Mouse (Mus musculus) midbrain, embryonic 16.5 days (tissue): ENCODE measurements at regions not wholly inside any gene's neighbourhood (a gene's known extent, or its start where the extent isn't known, plus 50 kb on each side); places are given as distances from the start of the nearest gene placed in this dataset.

Experiments used
- ATAC-seq: fragments of 200-750 bp; cut with Nextera tagmentation; 2 replicates; pipeline ENCODE4 v1.8.0; 2017; ENCODE audit warnings: moderate TSS enrichment
- H3K27ac ChIP-seq: fragments of 300-500 bp; sonication (generic); 2 replicates; pipeline ENCODE4 v1.5.1; 2014; ENCODE audit warnings: mild to moderate bottlenecking, low read length, mixed read lengths
- H3K27me3 ChIP-seq: fragments of 300-500 bp; sonication (generic); 2 replicates; pipeline ENCODE4 v1.6.1; 2014; ENCODE audit warnings: low read depth, low read length, mixed read lengths; ENCODE audit not compliant: control insufficient read depth, insufficient read depth
- H3K36me3 ChIP-seq: fragments of 300-500 bp; sonication (generic); 2 replicates; pipeline ENCODE4 v1.6.1; 2014; ENCODE audit warnings: mild to moderate bottlenecking, low read length, moderate library complexity, mixed read lengths; ENCODE audit not compliant: control insufficient read depth, insufficient read depth
- H3K4me1 ChIP-seq: fragments of 300-500 bp; sonication (generic); 2 replicates; pipeline ENCODE4 v1.6.1; 2014; ENCODE audit warnings: mild to moderate bottlenecking, low read length, mixed read lengths; ENCODE audit not compliant: control insufficient read depth, insufficient read depth
- H3K4me2 ChIP-seq: fragments of 300-500 bp; sonication (generic); 2 replicates; pipeline ENCODE4 v1.6.1; 2014; ENCODE audit warnings: mild to moderate bottlenecking, low read length, mixed read lengths
- H3K4me3 ChIP-seq: fragments of 300-500 bp; sonication (generic); 2 replicates; pipeline ENCODE4 v1.5.1; 2014; ENCODE audit warnings: low read depth, mild to moderate bottlenecking, low read length, moderate library complexity, mixed read lengths
- H3K9ac ChIP-seq: fragments of 300-500 bp; sonication (generic); 2 replicates; pipeline ENCODE4 v1.6.1; 2014; ENCODE audit warnings: low read depth, low read length, mixed read lengths
- H3K9me3 ChIP-seq: fragments of 300-500 bp; sonication (generic); replicated peaks from 2 replicates; pipeline ENCODE4 v1.6.1; 2014; ENCODE audit warnings: mild to moderate bottlenecking, low read length, mixed read lengths; ENCODE audit not compliant: control insufficient read depth, poor library complexity, severe bottlenecking
- WGBS: fragments of 180-500 bp; shearing (Covaris S2); extraction: QIAGEN DNeasy Blood & Tissue Kit; methylation state at CpG from one replicate; pipeline ENCODE4 v1.1.7; 2014; 5-methylcytosine and 5-hydroxymethylcytosine counted together

DNA sequence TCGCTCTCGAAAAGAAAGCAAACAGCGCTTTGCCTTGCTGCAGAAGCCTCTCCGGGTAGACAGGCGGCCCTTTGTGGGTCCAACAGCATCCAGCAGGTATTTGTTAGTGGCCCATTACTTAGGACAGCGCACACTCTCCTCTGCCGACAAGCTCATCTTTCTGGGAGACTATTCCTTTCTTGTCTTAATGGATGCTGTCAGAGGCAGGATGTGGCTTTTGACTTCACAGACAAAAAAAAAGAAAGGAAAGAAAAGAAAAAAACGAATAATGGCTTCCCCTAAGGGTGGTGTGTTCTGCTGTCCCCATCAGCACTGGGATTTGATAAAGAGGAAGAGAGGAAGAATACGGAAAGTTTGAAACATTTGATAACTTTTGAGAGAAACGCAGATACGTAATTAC lies 94.7 kb upstream of the Jarid2 start:
- Histone ChIP-seq H3K36me3 (no peaks in the 10 kb centered on the region), H3K4me3 (no peak overlapping the region), H3K9me3 (no peaks in the 10 kb centered on the region), H3K4me1 (peaks cover 15% of the 10 kb centered on the region), H3K9ac (no peak overlapping the region), H3K27me3 (peaks cover 2% of the 10 kb centered on the region; the same call in 1 of the 2 replicates), H3K4me2 (peak overlapping the region; percentile 42), H3K27ac (no peak overlapping the region)
- ATAC-seq = no peak
- WGBS = 15% methylated on average over 11 of the region's 11 CpGs

DNA sequence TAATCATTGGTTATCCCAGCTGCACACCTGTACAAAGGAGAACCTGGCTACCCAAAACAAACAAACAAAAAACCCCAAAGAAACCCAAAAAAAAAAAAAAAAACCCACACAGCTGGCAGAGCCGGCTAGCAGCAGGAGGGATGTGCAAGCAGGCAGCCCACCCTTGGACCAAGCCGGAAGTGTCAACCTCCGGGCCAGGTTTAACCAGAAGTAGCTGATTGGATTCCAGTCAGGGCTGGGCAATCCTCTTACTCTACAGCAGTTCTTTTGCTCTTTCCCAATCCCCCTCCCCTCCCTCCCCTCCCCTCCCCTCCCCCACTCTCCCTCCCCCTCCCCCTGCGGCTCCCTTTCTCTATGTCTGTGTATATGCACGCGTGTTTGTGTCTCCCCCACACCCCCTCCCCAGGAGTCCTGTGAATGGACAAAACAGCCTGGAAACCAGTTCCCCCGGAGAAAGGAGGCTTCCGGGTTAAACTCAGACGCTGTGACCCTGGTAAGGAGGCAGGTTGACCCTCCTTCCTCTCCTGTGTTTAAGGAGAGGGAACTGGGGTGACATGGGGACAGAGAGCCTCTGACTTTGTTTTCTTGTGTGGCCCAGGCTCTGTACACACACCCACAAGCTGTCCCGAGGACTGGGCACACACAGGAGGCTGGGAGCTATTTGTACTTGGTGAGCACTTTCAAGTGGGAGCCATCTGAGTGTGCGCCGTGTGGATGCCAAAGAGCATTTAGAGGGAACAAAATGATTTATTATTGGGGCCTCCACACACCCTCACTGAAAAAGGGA lies 93.9 kb upstream of the Jarid2 start:
- peaks cover 15% of the 10 kb centered on the region for H3K4me1 ChIP-seq
- no peak overlapping the region for H3K27ac ChIP-seq
- H3K9ac ChIP-seq = no peak overlapping the region
- no peaks in the 10 kb centered on the region for H3K36me3 ChIP-seq
- H3K27me3 ChIP-seq = peaks cover 2% of the 10 kb centered on the region; the same call in 1 of the 2 replicates
- ATAC-seq = 0 out of 2 replicates have a peak, but pooled peaks have one; percentile 54
- peak overlapping the region; percentile 42 for H3K4me2 ChIP-seq
- no peaks in the 10 kb centered on the region for H3K9me3 ChIP-seq
- H3K4me3 ChIP-seq = no peak overlapping the region
- 9% methylated on average over 10 of the region's 12 CpGs for WGBS

DNA sequence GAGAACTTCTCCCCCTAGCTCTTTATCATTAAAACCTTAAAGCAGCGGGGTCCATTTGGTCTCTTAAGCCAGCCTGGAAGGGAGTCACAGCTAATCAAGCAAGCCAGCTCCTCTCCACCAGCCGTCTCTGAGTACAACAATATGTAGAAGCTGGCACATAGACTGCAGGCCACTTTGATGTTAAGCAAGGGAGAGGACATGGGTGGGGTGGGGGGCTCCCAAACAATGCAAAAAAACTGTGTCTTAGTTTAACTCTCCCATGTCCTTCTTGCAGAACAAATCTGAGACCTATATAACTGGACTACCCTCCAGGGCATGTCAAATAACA lies 93.3 kb upstream of the Jarid2 start:
- ATAC-seq = no peak
- Histone ChIP-seq H3K27me3 (peaks cover 2% of the 10 kb centered on the region; the same call in 1 of the 2 replicates), H3K9me3 (no peaks in the 10 kb centered on the region), H3K4me3 (no peak overlapping the region), H3K9ac (no peak overlapping the region), H3K36me3 (no peaks in the 10 kb centered on the region), H3K4me1 (peaks cover 15% of the 10 kb centered on the region), H3K27ac (no peak overlapping the region), H3K4me2 (no peak overlapping the region)
- WGBS = 20% methylated on average over 2 of the region's 2 CpGs

DNA sequence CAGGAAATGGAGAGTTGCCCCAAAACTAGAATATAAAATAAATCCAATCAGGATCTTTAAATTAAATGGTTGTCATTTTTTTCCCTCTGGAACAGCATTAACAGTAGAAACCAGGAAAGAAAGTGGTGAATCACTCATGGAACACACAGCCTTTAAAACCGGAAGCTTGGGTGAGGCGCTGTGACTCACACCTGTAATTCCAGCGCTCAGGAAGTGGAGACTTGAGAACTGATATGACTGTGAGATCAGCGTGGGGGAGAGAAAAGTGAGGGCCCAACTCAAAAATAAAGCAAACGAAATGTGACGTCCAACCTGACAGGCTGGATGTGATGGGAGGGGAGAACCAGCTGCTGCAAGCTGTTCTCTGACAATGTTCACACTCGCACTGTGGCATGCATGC lies 86.9 kb upstream of the Jarid2 start:
- WGBS = 93% methylated on average over 7 of the region's 7 CpGs
- Histone ChIP-seq H3K4me3 (no peak overlapping the region), H3K4me2 (no peak overlapping the region), H3K9me3 (no peaks in the 10 kb centered on the region), H3K27me3 (no peaks in the 10 kb centered on the region), H3K36me3 (no peaks in the 10 kb centered on the region), H3K9ac (no peak overlapping the region), H3K27ac (no peak overlapping the region), H3K4me1 (no peaks in the 10 kb centered on the region)
- no peak for ATAC-seq

DNA sequence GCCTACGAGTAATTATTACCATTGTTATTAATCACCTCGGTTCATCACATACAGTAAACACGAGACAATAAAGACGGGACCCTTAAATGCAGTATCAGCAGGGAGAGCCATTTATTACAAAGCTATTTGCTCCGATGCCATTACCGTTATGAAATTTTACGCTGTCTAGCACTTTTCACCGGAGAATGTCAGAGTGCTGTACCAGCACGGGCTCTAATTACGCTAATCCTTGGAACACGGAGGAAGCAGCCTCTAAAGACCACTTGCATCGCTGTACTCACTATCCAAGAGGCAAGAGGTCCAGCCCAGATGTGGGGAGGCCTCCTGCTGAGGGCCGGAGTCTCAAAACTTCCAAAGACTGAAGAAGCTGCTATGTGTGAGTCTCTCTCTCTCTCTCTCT lies 79.2 kb upstream of the Jarid2 start:
- no peaks in the 10 kb centered on the region for H3K9me3 ChIP-seq
- H3K27me3 ChIP-seq = no peaks in the 10 kb centered on the region
- H3K27ac ChIP-seq = no peak overlapping the region
- WGBS = 23% methylated on average over 13 of the region's 13 CpGs
- H3K36me3 ChIP-seq = no peaks in the 10 kb centered on the region
- 0 out of 2 replicates have a peak overlapping the region, but pooled peaks have one; percentile 34 for H3K9ac ChIP-seq
- H3K4me2 ChIP-seq = peak overlapping the region; percentile 28
- H3K4me1 ChIP-seq = peaks cover 11% of the 10 kb centered on the region
- no peak overlapping the region for H3K4me3 ChIP-seq
- ATAC-seq = no peak

DNA sequence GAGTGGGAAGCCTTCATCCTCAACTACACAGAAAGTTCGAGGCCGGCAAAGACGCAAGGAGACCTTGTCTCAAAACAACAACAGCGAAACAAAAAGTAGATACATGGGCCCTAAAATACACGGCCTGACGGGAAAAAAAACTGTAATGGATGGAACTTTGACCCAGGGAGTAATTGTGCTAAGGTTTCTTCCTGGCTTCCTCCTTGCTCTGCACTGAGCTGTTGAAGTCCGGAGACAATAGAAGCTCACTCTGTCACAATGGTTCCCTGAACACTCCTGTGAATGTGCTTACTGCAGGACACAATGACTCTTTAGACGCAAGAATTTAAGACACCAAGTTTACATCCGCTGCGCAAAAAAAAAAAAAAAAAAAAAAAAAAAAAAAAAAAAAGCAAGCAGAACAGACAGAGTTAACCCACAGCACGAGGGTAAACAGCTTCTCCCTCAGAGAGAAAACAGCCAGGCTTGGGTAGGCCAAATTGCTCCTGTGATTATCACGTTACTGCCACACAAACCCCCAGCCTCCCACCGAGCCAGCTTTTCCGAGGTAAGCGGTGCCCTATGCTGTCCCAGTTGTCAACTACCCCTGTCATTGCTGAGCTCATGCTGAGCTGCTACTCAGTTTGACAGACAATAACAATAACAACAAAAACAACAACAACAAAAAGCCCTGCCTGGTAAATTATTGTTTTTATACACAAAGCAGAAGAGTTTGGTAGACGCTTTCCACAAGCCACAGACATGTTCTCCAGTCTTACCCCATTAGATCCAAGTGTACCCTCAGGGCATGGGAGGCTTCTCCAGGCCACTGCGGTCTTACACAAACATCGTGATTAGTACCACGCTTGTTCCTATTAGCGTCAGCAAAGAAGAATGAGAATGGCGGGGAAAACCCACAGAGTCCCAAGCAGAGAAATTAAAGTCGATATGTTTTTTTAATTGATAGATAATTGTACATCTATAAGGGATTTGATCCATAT lies 77.7 kb upstream of the Jarid2 start:
- no peak overlapping the region for H3K27ac ChIP-seq
- no peak overlapping the region for H3K4me2 ChIP-seq
- H3K4me3 ChIP-seq = no peak overlapping the region
- no peaks in the 10 kb centered on the region for H3K9me3 ChIP-seq
- H3K36me3 ChIP-seq = no peaks in the 10 kb centered on the region
- no peak overlapping the region for H3K9ac ChIP-seq
- no peak for ATAC-seq
- 15% methylated on average over 22 of the region's 22 CpGs for WGBS
- peaks cover 11% of the 10 kb centered on the region for H3K4me1 ChIP-seq
- no peaks in the 10 kb centered on the region for H3K27me3 ChIP-seq

DNA sequence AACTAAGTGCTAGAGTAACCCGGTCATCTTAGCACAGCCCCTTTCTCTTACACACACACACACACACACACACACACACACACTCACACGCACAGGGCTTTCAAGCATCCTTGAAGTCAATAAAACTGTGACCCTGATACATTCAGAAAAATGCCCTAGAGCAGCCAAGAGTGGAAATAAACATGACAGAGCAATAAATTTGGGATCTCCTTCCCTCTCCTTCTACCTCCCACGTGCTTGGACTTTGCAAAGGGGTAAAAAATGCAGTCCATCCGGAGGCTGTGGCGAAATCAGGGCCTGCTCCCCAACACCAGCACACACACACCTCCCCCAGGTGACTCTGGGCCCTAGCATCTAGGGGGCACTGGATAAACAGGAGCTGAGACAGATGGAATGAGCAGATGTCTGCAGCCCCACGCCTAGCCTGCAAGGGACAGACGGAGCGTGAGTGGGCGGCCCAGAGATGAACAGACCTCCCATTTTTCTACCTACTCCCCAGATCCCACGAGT lies 71.3 kb upstream of the Jarid2 start:
- H3K27ac ChIP-seq = no peak overlapping the region
- H3K9ac ChIP-seq = no peak overlapping the region
- H3K36me3 ChIP-seq = no peaks in the 10 kb centered on the region
- H3K27me3 ChIP-seq = no peaks in the 10 kb centered on the region
- no peak; the same call in 1 of the 2 replicates for ATAC-seq
- no peaks in the 10 kb centered on the region for H3K4me1 ChIP-seq
- no peak overlapping the region for H3K4me2 ChIP-seq
- 73% methylated on average over 10 of the region's 10 CpGs for WGBS
- H3K4me3 ChIP-seq = no peak overlapping the region
- no peaks in the 10 kb centered on the region for H3K9me3 ChIP-seq

DNA sequence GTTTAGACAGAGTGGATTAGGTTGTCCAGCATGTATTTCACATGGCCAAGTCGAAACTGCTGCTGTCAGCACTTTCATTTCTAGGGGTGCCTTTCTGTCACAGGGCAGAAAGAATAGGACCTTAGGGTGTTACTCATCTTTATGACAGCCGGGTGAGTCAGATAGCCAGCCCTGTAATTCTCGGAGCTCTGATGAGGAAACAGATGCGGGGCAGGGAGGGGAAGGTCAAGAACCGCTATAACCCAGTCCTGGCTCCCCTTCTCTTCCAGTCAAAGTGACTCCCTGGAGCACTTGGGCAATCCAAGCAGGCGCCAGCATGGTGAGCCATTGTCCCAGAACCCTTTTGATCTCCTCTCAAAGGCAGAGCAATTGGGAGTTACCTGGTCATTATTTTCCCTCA lies 69.4 kb upstream of the Jarid2 start:
- H3K9ac ChIP-seq = no peak overlapping the region
- no peak for ATAC-seq
- H3K4me1 ChIP-seq = no peaks in the 10 kb centered on the region
- H3K4me3 ChIP-seq = no peak overlapping the region
- WGBS = 73% methylated on average over 6 of the region's 6 CpGs
- no peaks in the 10 kb centered on the region for H3K27me3 ChIP-seq
- no peaks in the 10 kb centered on the region for H3K9me3 ChIP-seq
- no peaks in the 10 kb centered on the region for H3K36me3 ChIP-seq
- H3K27ac ChIP-seq = no peak overlapping the region
- no peak overlapping the region for H3K4me2 ChIP-seq

DNA sequence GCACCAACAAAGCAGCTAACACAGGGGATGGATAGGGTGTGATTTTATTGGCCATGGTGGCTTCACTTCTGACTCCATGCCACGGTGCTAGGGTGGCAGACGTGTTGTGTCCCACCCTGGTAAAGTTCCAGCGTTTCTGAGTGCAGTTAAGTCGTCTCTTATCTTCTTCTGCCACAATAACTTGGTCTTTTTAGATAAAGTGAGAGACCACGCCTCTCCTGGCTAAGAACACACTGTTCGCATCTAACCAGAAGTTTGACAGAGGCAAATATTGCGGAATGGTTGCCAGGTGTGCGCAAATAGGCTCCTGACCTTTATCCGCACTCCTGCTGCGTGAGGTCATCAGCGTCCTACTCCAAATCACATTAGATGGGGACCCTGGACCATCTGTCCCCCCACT lies 66.2 kb upstream of the Jarid2 start:
- 91% methylated on average over 11 of the region's 11 CpGs for WGBS
- H3K27me3 ChIP-seq = no peaks in the 10 kb centered on the region
- no peak overlapping the region for H3K9ac ChIP-seq
- no peaks in the 10 kb centered on the region for H3K36me3 ChIP-seq
- no peak overlapping the region for H3K4me2 ChIP-seq
- H3K4me1 ChIP-seq = no peaks in the 10 kb centered on the region
- no peak overlapping the region for H3K27ac ChIP-seq
- ATAC-seq = no peak
- no peaks in the 10 kb centered on the region for H3K9me3 ChIP-seq
- H3K4me3 ChIP-seq = no peak overlapping the region
